Mouse (Mus musculus): ENCODE results near the gene Sugp2.

DNA sequence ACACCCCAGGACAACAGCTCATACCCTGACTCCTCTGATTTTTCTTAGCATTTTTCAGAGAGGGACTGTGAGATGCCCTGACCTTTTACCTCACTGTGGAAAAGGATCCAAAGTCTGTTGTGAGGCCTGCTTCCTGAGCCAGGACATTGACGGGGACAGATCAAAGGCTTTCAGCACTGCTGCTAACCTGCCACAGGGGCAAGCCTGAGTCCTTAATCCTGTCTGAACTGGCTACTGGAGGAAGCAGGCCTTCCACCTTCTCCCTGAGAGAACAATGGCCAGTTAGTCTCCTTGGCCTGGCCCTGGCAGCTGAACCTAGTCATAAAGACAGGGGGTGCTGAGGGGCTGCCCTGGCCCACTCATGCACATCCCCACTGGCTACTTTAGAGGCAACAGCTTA lies 25.9 kb upstream of the Sugp2 start:
- TF ChIP-seq CTCF (IDR thresholded peaks at IDR 0.05; ENCODE audit: low read depth) (no peak), EP300 (IDR thresholded peaks at IDR 0.05; ENCODE audit: low read depth) (no peak)

Data from liver, postnatal 0 days (tissue).